Mouse (Mus musculus) adrenal gland, postnatal 14 days (tissue): ENCODE results near the gene Olfr1373. TPM values are rescaled to one million over a fixed set of nuclear protein-coding genes. Genes with fewer than 3 reads are reported as not detected.
"Not testable (repeated sequence)": the region's sequence is repeated elsewhere in the genome, so short reads cannot be mapped to it uniquely, and the experiment has no call there.

ENCODE experiments used
- DNase-seq: peaks from one replicate; pipeline ENCODE4 v3.0.0; 2021; ENCODE audit warnings: mixed read lengths
- long read RNA-seq, 2 experiments: library from polyadenylated mRNA; stranded (forward); transcript quantifications; one replicate each; pipeline ENCODE4 v2.0.0; 2021
- total RNA-seq: library from RNA; stranded (reverse); gene quantifications from 2 replicates; pipeline ENCODE4 v1.2.3, GENCODE M21; 2021

The Olfr1373 gene
- not detected in 2 replicates for total RNA-seq
- long read RNA-seq, experiment 1 = 0 reads
- long read RNA-seq, experiment 2 = 0 reads

GRCm38 (mm10) chr11:52145428-52145827 is at the start of gene Olfr1373:
Gene Olfr1373, minus strand, starts transcription at chr11:52145528.
- DNase-seq = not testable (repeated sequence)

GRCm38 (mm10) chr11:52180651-52181050 is 35.3 kb upstream of the Olfr1373 start:
- DNase-seq = not testable (repeated sequence)

GRCm38 (mm10) chr11:52179897-52180296 is 34.6 kb upstream of the Olfr1373 start:
- peak; percentile 25 for DNase-seq

GRCm38 (mm10) chr11:52168461-52168860 is 23.1 kb upstream of the Olfr1373 start:
- no peak for DNase-seq

- peak; percentile 57 for DNase-seq
These were observed 22.6 kb upstream of the Olfr1373 start for GRCm38 (mm10) chr11:52167901-52168302.

- peak; percentile 29 for DNase-seq
These were observed 21.8 kb upstream of the Olfr1373 start for GRCm38 (mm10) chr11:52167126-52167525.

- peak; percentile 78 for DNase-seq
These were observed 18.6 kb upstream of the Olfr1373 start for GRCm38 (mm10) chr11:52163926-52164325.

GRCm38 (mm10) chr11:52143675-52144074 is 1.7 kb downstream of the Olfr1373 start:
- DNase-seq = peak; percentile 68

GRCm38 (mm10) chr11:52130451-52131068 is 14.8 kb downstream of the Olfr1373 start:
- peak; percentile 32 for DNase-seq

- peak; percentile 37 for DNase-seq
These were observed 15.5 kb downstream of the Olfr1373 start for GRCm38 (mm10) chr11:52129621-52130450.

- DNase-seq = peak; percentile 29
These were observed 16.2 kb downstream of the Olfr1373 start for GRCm38 (mm10) chr11:52129171-52129570.

GRCm38 (mm10) chr11:52128316-52129061 is 16.8 kb downstream of the Olfr1373 start:
- DNase-seq = peak; percentile 15

GRCm38 (mm10) chr11:52127760-52128159 is 17.6 kb downstream of the Olfr1373 start:
- DNase-seq = no peak

GRCm38 (mm10) chr11:52127169-52127568 is 18.2 kb downstream of the Olfr1373 start:
- no peak for DNase-seq

GRCm38 (mm10) chr11:52124468-52124867 is 20.9 kb downstream of the Olfr1373 start:
- DNase-seq = no peak

- no peak for DNase-seq
These were observed 23.3 kb downstream of the Olfr1373 start for GRCm38 (mm10) chr11:52122045-52122444.

GRCm38 (mm10) chr11:52120415-52120814 is 24.9 kb downstream of the Olfr1373 start:
- not testable (repeated sequence) for DNase-seq

- DNase-seq = no peak
These were observed 28.2 kb downstream of the Olfr1373 start for GRCm38 (mm10) chr11:52117156-52117555.

- not testable (repeated sequence) for DNase-seq
These were observed 29.2 kb downstream of the Olfr1373 start for GRCm38 (mm10) chr11:52116117-52116516.

- DNase-seq = no peak
These were observed 29.8 kb downstream of the Olfr1373 start for GRCm38 (mm10) chr11:52115479-52115878.

- no peak for DNase-seq
These were observed 35.9 kb downstream of the Olfr1373 start for GRCm38 (mm10) chr11:52109421-52109820.

- DNase-seq = no peak
These were observed 36.5 kb downstream of the Olfr1373 start for GRCm38 (mm10) chr11:52108796-52109195.

GRCm38 (mm10) chr11:52106438-52106837 is 38.9 kb downstream of the Olfr1373 start:
- DNase-seq = no peak
